Mouse (Mus musculus) lung, adult 2 months (tissue): ENCODE measurements around the gene C1ra.
"Not testable (repeated sequence)": the region's sequence is repeated elsewhere in the genome, so short reads cannot be mapped to it uniquely, and the experiment has no call there.

Experiments
- CTCF ChIP-seq: fragments of 200-500 bp; IDR thresholded peaks from 2 replicates; pipeline ENCODE4 v1.5.1; 2011; ENCODE audit warnings: mild to moderate bottlenecking, low read length, control low read depth; ENCODE audit not compliant: insufficient read depth
- POLR2A ChIP-seq: fragments of 200-500 bp; IDR thresholded peaks from 2 replicates; pipeline ENCODE4 v1.6.1; 2011; ENCODE audit warnings: low read depth, mild to moderate bottlenecking, control low read depth, low read length, borderline replicate concordance; ENCODE audit errors: extremely low read depth

GRCm38 (mm10) chr6:124541176-124541575 lies 29.0 kb downstream of the C1ra start:
- TF ChIP-seq POLR2A, CTCF: not testable (repeated sequence)
